Mouse (Mus musculus) B cell, adult 62 days (primary cell): ENCODE data around the gene Ube2f. TPM values are rescaled to one million over a fixed set of nuclear protein-coding genes. Genes with fewer than 3 reads are reported as not detected.

Experiments
- total RNA-seq: library from RNA; stranded (reverse); gene quantifications from 4 replicates; pipeline ENCODE4 v1.2.4, GENCODE M21; 2023

Gene Ube2f
- 49.2 to 60.8 TPM (median 54.4 TPM) in 4 replicates for total RNA-seq

DNA sequence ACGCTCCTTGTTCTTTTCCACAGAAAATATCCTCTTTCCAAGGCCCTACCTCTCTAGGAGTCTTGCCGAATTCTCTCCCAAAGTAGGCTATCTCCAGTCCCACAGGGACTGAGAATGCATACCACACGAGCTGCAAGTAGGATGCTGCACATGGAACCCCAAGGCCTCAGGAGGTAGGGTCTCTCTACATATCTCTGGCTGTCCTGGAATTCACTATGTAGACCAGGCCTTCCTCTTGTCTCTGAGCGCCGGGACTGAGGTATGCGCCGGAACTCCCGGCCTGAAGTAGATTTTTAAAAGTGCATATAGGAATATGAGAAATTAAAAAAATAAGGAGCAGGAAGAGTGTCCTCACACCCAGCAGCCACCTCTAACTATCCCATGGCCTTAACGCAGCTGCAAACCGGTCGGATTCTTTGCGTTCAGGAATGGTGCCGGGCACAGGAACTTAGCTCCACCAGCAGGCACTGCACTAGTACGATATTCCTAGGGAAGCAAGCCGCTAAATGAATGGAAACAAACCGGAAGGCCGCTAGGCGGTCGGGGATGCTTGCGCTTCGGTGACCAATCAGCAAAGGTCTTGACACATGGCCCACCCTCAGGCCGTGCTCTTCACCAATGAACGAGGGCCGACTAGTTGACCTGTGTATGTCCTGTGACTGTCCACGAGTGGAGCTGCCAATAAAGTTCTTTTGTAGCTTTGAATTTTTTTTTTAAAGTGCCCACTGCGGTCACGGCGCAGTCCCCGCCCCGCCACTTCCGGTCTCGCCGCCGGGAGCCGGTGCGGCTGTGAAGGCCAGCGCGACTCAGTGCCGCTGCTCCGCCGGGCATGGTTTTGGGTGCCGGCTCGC lies at the start of gene Ube2f:
TSS of gene Ube2f (plus strand) at position 741 of the 851 bp plus-strand sequence.

DNA sequence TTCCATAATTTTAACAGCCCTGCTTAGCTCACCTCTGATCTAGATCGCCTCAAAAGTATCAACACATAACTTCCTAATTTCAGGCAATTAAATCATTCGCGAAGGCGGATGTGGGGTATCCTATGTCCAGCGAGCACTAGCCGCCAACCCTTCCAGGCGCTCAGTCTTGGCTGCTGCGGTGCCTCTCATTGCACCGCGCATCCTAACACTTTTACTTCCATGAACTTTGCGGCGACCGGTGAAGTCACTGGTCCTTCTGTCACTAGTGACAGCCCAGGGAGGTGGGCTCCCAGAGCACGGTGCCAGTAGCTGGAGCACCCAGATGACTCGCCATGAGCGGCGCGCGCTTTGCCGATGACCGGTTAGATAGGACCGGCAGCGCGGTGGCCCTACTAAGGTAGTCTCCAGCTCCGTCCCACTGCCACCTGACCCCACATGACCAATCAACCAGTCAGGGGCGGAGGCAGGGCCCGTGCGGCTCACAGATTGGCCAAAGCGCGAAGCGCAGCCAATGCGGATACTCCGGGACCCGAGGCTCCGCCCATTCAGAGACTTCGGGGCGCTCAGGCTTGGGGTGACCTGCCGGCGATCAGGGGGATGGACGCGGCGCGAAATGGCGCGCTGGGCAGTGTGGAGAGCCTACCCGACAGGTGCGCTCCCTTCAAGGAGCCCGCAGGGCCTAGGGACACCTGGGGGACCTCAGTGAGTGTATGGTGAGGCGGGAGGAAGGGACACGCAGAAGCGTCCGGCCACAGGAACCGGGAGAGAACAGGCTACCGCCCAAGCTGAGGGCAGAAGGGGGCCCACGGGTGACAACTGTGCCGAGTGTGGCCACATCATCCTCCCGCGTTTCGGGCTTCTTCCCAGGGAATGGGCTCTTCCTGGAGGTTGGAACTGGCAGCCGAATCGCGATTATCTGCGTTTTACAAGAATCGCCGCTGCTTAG lies 48.0 kb downstream of the Ube2f start, which contains the start of gene Scly:
TSS of gene Scly (plus strand) at position 540 of the 946 bp plus-strand sequence.

DNA sequence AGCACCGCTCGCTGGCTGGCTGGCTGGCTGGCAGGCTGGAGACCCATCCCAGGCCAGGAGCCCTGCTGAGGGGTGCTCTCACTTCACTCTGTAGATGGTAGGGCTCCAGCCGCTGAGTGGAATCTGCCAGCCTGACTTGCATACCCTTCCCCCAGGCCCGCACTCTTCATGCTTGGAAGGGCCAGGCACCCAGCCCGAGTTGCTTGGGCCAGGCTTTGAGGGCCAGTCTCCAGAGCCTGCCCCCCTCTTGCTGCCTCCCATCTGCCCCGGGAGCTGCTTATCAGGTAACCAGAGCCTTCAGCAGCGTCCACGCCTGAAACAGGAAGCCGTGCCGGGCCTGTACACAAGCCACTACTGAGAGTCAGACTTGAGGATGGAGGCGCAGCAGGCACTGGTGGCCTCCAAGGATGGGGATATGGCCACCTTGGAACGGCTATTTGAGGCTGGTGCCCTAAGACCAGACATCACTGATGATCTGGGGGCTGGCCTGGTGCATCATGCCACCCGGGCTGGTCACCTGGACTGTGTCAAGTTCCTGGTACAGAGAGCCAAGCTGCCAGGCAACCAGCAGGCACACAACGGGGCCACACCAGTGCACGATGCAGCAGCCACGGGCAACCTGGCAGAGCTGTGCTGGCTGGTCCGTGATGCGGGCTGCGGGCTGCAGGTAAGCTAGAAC lies 71.8 kb downstream of the Ube2f start, which contains the start of gene Espnl:
TSS of gene Espnl (plus strand) at position 316 of the 679 bp plus-strand sequence.

Other genes starting within 250 kb of the Ube2f start
- 0.95 to 3.1 TPM (median 1.2 TPM) in 4 replicates for gene Rbm44, start 105.2 kb upstream of the Ube2f start, total RNA-seq
- 0.39 to 0.69 TPM in 2 of 4 replicates, not detected in the others for gene Ramp1, start 70.5 kb upstream of the Ube2f start, total RNA-seq
- gene Scly, start 48.0 kb downstream of the Ube2f start, total RNA-seq, result 27.1 to 34.5 TPM (median 30.7 TPM) in 4 replicates
- 0.31 TPM in 1 of 4 replicates, not detected in the others for gene Espnl, start 71.8 kb downstream of the Ube2f start, total RNA-seq
- not detected in 4 replicates for gene Klhl30, start 100.7 kb downstream of the Ube2f start, total RNA-seq
- gene Erfe, start 116.1 kb downstream of the Ube2f start, total RNA-seq, result not detected in 4 replicates
- gene Ilkap, start 148.5 kb downstream of the Ube2f start, total RNA-seq, result 104 to 112 TPM (median 110 TPM) in 4 replicates
- gene Hes6, start 163.7 kb downstream of the Ube2f start, total RNA-seq, result 28.7 to 35.4 TPM (median 32.9 TPM) in 4 replicates
- gene Per2, start 209.0 kb downstream of the Ube2f start, total RNA-seq, result 13.7 to 23.8 TPM (median 19.5 TPM) in 4 replicates
- 7.0 to 8.5 TPM (median 8.3 TPM) in 4 replicates for gene Traf3ip1, start 244.3 kb downstream of the Ube2f start, total RNA-seq